Mouse (Mus musculus): ENCODE measurements around the gene Mettl22.

Gene Mettl22

GRCm38 (mm10) chr16:8470603-8471481 is at the start of gene Mettl22:
Mettl22 (plus strand) TSS chr16:8470788.
- in situ Hi-C loops (cut with MboI), result no loop called here

GRCm38 (mm10) chr16:8420842-8421241 is 49.7 kb upstream of the Mettl22 start:
- in situ Hi-C loops (cut with MboI), result no loop called here

- in situ Hi-C loops (cut with MboI), result no loop called here
These were observed 46.9 kb upstream of the Mettl22 start for GRCm38 (mm10) chr16:8423626-8424114.

GRCm38 (mm10) chr16:8424161-8424970 is 46.2 kb upstream of the Mettl22 start:
- in situ Hi-C loops (cut with MboI), result no loop called here

GRCm38 (mm10) chr16:8424971-8425330 is 45.6 kb upstream of the Mettl22 start, which contains the start of gene Tmem114:
Tmem114 (minus strand) TSS chr16:8425136.
- in situ Hi-C loops (cut with MboI), result no loop called here

GRCm38 (mm10) chr16:8425736-8426135 is 44.9 kb upstream of the Mettl22 start:
- in situ Hi-C loops (cut with MboI), result no loop called here

- in situ Hi-C loops (cut with MboI), result no loop called here
These were observed 41.1 kb upstream of the Mettl22 start for GRCm38 (mm10) chr16:8429531-8429930.

GRCm38 (mm10) chr16:8432616-8433015 is 38.0 kb upstream of the Mettl22 start:
- in situ Hi-C loops (cut with MboI), result no loop called here

- in situ Hi-C loops (cut with MboI), result no loop called here
These were observed 25.7 kb upstream of the Mettl22 start for GRCm38 (mm10) chr16:8444911-8445310.

GRCm38 (mm10) chr16:8446256-8446655 is 24.3 kb upstream of the Mettl22 start:
- in situ Hi-C loops (cut with MboI), result no loop called here

- in situ Hi-C loops (cut with MboI), result no loop called here
These were observed 17.3 kb upstream of the Mettl22 start for GRCm38 (mm10) chr16:8453301-8453700.

GRCm38 (mm10) chr16:8455221-8455620 is 15.4 kb upstream of the Mettl22 start:
- in situ Hi-C loops (cut with MboI), result no loop called here

- in situ Hi-C loops (cut with MboI), result no loop called here
These were observed 12.2 kb upstream of the Mettl22 start for GRCm38 (mm10) chr16:8458391-8458790.

- in situ Hi-C loops (cut with MboI), result no loop called here
These were observed 11.5 kb upstream of the Mettl22 start for GRCm38 (mm10) chr16:8459098-8459497.

GRCm38 (mm10) chr16:8470132-8470531 is 456 bp upstream of the Mettl22 start:
- in situ Hi-C loops (cut with MboI), result no loop called here

- in situ Hi-C loops (cut with MboI), result no loop called here
These were observed 16.9 kb downstream of the Mettl22 start for GRCm38 (mm10) chr16:8487396-8488005.

- in situ Hi-C loops (cut with MboI), result no loop called here
These were observed 18.8 kb downstream of the Mettl22 start for GRCm38 (mm10) chr16:8489340-8489739.

GRCm38 (mm10) chr16:8491743-8492490 is 21.3 kb downstream of the Mettl22 start:
- in situ Hi-C loops (cut with MboI), result loop anchor here (5.0 kb wide), 1 partner anchor 185 kb away; no protein-coding TSS in a partner anchor

GRCm38 (mm10) chr16:8494268-8494667 is 23.7 kb downstream of the Mettl22 start:
- in situ Hi-C loops (cut with MboI), result loop anchor here (5.0 kb wide), 1 partner anchor 183 kb away; no protein-coding TSS in a partner anchor

- in situ Hi-C loops (cut with MboI), result no loop called here
These were observed 26.4 kb downstream of the Mettl22 start for GRCm38 (mm10) chr16:8496967-8497366.

GRCm38 (mm10) chr16:8504271-8504670 is 33.7 kb downstream of the Mettl22 start:
- in situ Hi-C loops (cut with MboI), result no loop called here
